Mouse (Mus musculus): ENCODE data around the gene Cmya5.
"Not testable (repeated sequence)": the region's sequence is repeated elsewhere in the genome, so short reads cannot be mapped to it uniquely, and the experiment has no call there.

- not testable (repeated sequence) for TF ChIP-seq GATA1, TAL1 (IDR thresholded peaks at IDR 0.05; ENCODE audit: low read length)
These were observed 43.3 kb upstream of the Cmya5 start for GRCm38 (mm10) chr13:93187792-93188191.
